Mouse (Mus musculus): ENCODE data around the gene Hoxa10.

Hoxa10 gene

GRCm38 (mm10) chr6:52216691-52217458 lies 23.8 kb downstream of the Hoxa10 start:
- peak; percentile 90 for DNase-seq

- peak; percentile 88 for DNase-seq
Observed at GRCm38 (mm10) chr6:52215771-52216535, 24.7 kb downstream of the Hoxa10 start.

GRCm38 (mm10) chr6:52215070-52215469 lies 25.6 kb downstream of the Hoxa10 start:
- peak; percentile 83 for DNase-seq

- peak; percentile 77 for DNase-seq
Observed at GRCm38 (mm10) chr6:52214271-52214670, 26.4 kb downstream of the Hoxa10 start.

- peak; percentile 94 for DNase-seq
Observed at GRCm38 (mm10) chr6:52213119-52213986, 27.3 kb downstream of the Hoxa10 start, which contains the start of the genes Hoxa3 and Gm28308. TSS of gene Hoxa3 (minus strand) at chr6:52213336. TSS of gene Gm28308 (minus strand) at chr6:52213339.

- peak; percentile 89 for DNase-seq
Observed at GRCm38 (mm10) chr6:52212556-52213118, 28.0 kb downstream of the Hoxa10 start.

GRCm38 (mm10) chr6:52211961-52212360 lies 28.7 kb downstream of the Hoxa10 start:
- DNase-seq: peak; percentile 91

- DNase-seq: peak; percentile 95
Observed at GRCm38 (mm10) chr6:52211170-52211935, 29.3 kb downstream of the Hoxa10 start.

GRCm38 (mm10) chr6:52209685-52210046 lies 31.0 kb downstream of the Hoxa10 start:
- peak; percentile 60 for DNase-seq

GRCm38 (mm10) chr6:52208868-52209684 lies 31.6 kb downstream of the Hoxa10 start:
- DNase-seq: peak; percentile 88

- peak; percentile 91 for DNase-seq
Observed at GRCm38 (mm10) chr6:52208072-52208867, 32.4 kb downstream of the Hoxa10 start, which contains the start of gene Hoxa6. TSS of gene Hoxa6 (minus strand) at chr6:52208722.

- DNase-seq: no peak
Observed at GRCm38 (mm10) chr6:52207684-52207976, 33.0 kb downstream of the Hoxa10 start.

- DNase-seq: peak; percentile 77
Observed at GRCm38 (mm10) chr6:52206882-52207683, 33.6 kb downstream of the Hoxa10 start.

- peak; percentile 88 for DNase-seq
Observed at GRCm38 (mm10) chr6:52205638-52206621, 34.7 kb downstream of the Hoxa10 start.

GRCm38 (mm10) chr6:52205221-52205620 lies 35.4 kb downstream of the Hoxa10 start:
- no peak for DNase-seq

- peak; percentile 98 for DNase-seq
Observed at GRCm38 (mm10) chr6:52204050-52204752, 36.5 kb downstream of the Hoxa10 start, which contains the start of gene Hoxa5. TSS of gene Hoxa5 (minus strand) at chr6:52204587.

- DNase-seq: peak; percentile 91
Observed at GRCm38 (mm10) chr6:52203371-52204049, 37.1 kb downstream of the Hoxa10 start.

Data from heart, adult 11 months (tissue).